Mouse (Mus musculus): ENCODE measurements around the gene Mettl21a.
A peak's percentile ranks its signal among the peaks of the same experiment; 100 is the strongest.
"Not testable (repeated sequence)": the region's sequence is repeated elsewhere in the genome, so short reads cannot be mapped to it uniquely, and the experiment has no call there.

Mettl21a gene

DNA sequence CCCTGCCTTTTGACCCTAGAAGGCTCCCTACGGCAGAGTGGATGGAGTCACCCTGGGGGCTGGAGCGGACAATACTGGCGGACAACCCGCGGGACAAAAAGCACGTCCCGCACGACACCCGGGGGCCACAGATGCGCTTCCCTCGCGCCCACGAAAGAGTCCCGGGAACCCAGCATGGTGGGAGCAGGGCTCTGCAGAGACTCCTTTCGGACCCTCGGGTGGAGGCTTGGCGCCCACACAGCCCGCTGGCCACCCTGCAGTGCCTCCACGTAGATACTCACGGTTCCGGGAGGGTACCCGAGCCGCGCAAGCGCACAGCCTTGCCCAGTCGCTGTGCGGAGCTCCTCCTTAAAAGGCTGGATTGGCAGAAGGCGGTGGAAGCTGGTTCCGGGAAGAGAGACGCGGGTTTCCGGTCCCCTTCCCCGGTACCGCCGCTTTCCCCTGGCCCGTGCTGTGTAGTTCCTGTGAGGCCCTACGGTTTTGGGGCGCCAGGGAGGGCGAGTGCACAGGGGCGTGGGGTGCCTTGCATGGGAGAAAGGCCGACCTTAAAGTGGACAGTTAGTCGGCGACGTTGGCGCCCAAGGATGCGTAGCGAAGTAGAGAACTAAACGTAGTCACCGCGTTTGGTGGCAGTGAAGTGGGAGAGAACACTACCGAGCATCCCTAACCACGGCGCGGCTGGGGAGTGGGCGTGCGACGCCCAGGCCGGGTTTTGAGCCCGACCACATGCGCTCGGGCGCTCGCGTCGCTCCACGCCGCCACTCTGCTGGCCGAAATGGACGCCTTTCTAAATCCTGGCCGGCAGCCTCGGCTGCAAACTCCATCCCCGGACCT, at the start of gene Mettl21a:
Mettl21a (minus strand) TSS at position 362 of the 834 bp plus-strand sequence.
- DNase-seq = peak; percentile 96

GRCm38 (mm10) chr1:64658876-64659275, 41.8 kb upstream of the Mettl21a start:
- DNase-seq = no peak

DNA sequence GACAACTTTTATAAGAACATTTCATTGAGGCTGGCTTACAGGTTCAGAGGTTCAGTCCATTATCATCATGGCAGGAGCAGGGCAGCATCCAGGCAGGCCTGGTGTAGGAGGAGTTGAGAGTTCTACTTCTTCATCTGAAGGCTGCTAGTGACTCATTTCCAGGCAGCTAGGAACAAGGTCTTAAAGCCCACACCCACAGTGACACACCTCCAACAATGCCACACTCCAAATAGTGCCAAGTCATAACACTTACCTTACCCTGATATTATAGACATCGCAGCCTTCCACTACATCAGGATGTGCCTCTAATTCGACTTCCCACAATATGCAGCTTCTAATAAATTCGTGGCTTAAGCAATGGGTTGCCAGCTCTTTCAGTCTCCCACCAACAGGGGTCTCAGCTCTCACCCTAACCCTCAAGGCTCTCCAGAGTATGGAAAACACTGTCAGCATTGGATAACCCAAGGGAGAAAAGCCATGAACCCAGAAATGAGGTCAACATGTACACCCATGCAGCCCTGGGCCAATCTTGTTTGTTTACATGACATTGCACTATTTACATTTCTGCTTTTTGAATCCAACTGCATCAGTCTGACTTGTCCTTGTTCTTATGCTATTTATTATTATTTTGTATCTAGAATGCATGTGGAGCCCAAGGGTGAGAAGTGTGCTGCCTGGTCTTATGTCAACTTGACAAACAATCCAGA, 39.5 kb upstream of the Mettl21a start:
- no peak for DNase-seq

GRCm38 (mm10) chr1:64655415-64655814, 38.4 kb upstream of the Mettl21a start:
- DNase-seq = no peak

DNA sequence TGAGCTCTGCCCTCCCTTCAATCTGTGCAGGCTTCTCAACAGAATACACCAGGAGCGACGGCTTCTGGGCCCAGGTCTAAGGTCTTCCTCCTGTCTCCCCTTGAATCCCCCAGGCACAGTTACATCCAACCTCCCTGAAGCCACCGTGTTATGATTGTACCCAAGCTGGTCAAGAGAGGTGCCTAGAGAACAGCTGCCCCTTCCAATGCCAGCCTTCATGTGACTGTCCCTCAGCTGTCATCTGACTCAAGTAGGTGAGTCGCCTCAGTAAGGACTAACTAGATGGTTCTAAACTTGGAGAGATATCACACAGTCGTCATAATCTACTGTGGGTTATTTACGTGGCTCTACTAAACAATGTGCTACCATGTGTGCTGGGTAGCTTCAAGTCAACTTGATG, 36.7 kb upstream of the Mettl21a start:
- no peak for DNase-seq

GRCm38 (mm10) chr1:64649362-64650124, 32.5 kb upstream of the Mettl21a start:
- no peak for DNase-seq

- DNase-seq = no peak
These were observed 27.5 kb upstream of the Mettl21a start for GRCm38 (mm10) chr1:64644513-64644912.

- not testable (repeated sequence) for DNase-seq
These were observed 25.5 kb upstream of the Mettl21a start for GRCm38 (mm10) chr1:64642541-64642940.

- DNase-seq = no peak
These were observed 24.0 kb upstream of the Mettl21a start for GRCm38 (mm10) chr1:64641069-64641468.

- DNase-seq = no peak
These were observed 22.2 kb upstream of the Mettl21a start for GRCm38 (mm10) chr1:64639279-64639678.

DNA sequence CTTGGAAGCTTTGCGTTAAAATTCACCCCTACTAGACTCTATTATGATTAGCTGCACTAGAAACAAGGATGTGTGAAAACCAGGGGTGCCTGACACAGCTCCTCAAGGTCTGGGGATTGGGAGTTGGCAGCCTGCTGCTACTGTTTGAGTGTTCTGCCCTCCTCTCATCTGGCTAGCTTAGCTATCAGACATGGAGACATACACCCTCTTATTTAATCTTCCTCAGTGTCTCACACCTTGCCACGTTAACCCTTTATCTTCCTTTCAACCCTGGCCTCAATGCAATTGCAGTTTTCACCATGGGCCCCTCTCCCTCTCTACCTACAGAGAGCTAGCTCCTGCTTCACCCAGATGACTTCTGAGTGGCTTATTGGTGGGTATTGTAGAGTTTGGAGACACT, 18.6 kb upstream of the Mettl21a start:
- no peak for DNase-seq

- no peak for DNase-seq
These were observed 16.2 kb upstream of the Mettl21a start for GRCm38 (mm10) chr1:64633237-64633636.

- DNase-seq = no peak
These were observed 14.5 kb upstream of the Mettl21a start for GRCm38 (mm10) chr1:64631526-64631925.

- DNase-seq = no peak
These were observed 8.2 kb upstream of the Mettl21a start for GRCm38 (mm10) chr1:64625214-64625613.

GRCm38 (mm10) chr1:64623558-64624435, 6.8 kb upstream of the Mettl21a start:
- no peak for DNase-seq

- DNase-seq = no peak
These were observed 4.1 kb upstream of the Mettl21a start for GRCm38 (mm10) chr1:64621116-64621515.

GRCm38 (mm10) chr1:64618226-64618625, 1.2 kb upstream of the Mettl21a start:
- DNase-seq = no peak

GRCm38 (mm10) chr1:64617715-64617984, 608 bp upstream of the Mettl21a start:
- peak; percentile 85 for DNase-seq

GRCm38 (mm10) chr1:64616531-64616880, 536 bp downstream of the Mettl21a start:
- DNase-seq = no peak

DNA sequence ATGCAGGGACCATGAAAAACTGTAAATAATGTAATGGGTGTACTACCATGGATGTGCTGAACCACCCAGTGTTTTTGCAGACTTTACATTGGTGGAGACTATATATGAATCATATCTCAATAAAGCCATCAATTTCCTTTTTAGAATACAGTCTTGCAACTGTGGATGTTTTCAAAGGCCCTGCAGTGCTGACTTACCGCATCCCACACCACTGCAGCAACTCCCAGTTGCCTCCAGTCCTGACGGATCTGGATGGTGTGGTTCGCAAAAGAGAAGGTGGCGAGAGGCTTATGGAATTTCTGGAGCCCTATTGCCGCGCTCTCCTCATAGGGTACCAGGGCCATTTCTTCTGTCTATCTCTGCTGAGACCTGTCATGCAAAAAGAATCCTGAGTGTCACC, 966 bp downstream of the Mettl21a start:
- no peak for DNase-seq

- no peak for DNase-seq
These were observed 1.5 kb downstream of the Mettl21a start for GRCm38 (mm10) chr1:64615531-64615991.

DNA sequence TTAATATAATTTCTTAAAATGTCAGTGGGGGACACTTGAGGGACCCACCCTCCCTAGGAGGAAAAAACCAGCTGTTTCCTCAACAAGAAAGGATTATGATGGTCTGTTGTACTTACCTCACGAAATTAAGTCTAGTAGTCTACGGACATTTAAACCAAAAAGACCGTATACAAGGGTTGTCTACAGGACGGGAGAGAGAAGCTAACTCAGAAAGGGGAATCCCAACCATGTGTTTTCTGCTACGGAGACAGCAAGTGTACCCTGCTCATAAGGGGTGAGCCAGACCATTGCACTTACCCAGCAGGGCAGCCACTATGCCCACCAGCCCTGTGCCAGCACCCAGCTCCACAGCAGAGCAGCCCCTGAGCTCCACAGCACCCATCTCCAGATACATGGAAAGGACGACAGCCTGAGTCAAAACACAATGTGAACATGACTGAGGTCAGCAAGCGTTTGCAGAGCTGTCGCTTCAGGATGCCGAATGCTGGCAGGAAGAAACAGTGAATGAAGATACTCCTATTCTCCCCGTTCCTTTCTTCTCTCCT, 2.2 kb downstream of the Mettl21a start:
- DNase-seq = no peak

Measured in cerebellum, adult 9-11 months (tissue).